Mouse (Mus musculus) spleen, adult 2 months (tissue): ENCODE measurements around the gene Pfdn6.

Source experiments
- CTCF ChIP-seq: fragments of 200-500 bp; IDR thresholded peaks from 2 replicates; pipeline ENCODE4 v1.5.1; 2011; ENCODE audit warnings: mild to moderate bottlenecking, inconsistent platforms; ENCODE audit not compliant: insufficient read depth, insufficient read length, insufficient replicate concordance; ENCODE audit errors: extremely low read depth
- POLR2A ChIP-seq: fragments of 200-500 bp; IDR thresholded peaks from 2 replicates; pipeline ENCODE4 v1.6.1; 2011; ENCODE audit warnings: low read depth, low read length, inconsistent platforms

- TF ChIP-seq CTCF = no peak
- TF ChIP-seq POLR2A = no peak
Measured at GRCm38 (mm10) chr17:33918293-33919203, 21.6 kb downstream of the Pfdn6 start.
